17 mouse cellular contexts compared by ENCODE assay signal in genomic region chr7:111680108-111680507, GRCm38 (mm10).
DNase-seq lines count a peak whose midpoint lies in the region; ATAC-seq and TF ChIP-seq lines count a peak whose summit lies in the region.
"Had no signal": no experiment of that assay in that cellular context is flagged by ENCODE, and none has a peak within 500 bp of the region (broad histone marks: within the 10 kb centered on the region; RNA-seq: fewer than 3 reads in every experiment).

No protein-coding gene starts in this region.

- H3K4me1 ChIP-seq in heart, adult 2 months (ENCODE audit: control insufficient read depth, insufficient read depth, low read length) = peaks cover 10% of the 10 kb centered on the region
- peaks cover 26% of the 10 kb centered on the region for H3K4me1 ChIP-seq in heart, embryonic 10.5 days
- H3K4me1 ChIP-seq in lung, embryonic 14.5 days (ENCODE audit: insufficient read depth) = no peaks in the 10 kb centered on the region; the same call in 1 of the 2 replicates
- no peaks in the 10 kb centered on the region for H3K4me1 ChIP-seq in E14TG2a.4 (replicated peaks; ENCODE audit: low read depth, low read length)
- no peaks in the 10 kb centered on the region for H3K4me1 ChIP-seq in cortical plate, adult 2 months (ENCODE audit: control insufficient read depth, insufficient read depth, low read length)
- H3K4me1 ChIP-seq: neural tube, embryonic 12.5 days; stomach, embryonic 15.5 days had no signal

- no peak overlapping the region for H3K27ac ChIP-seq in heart, adult 2 months
- H3K27ac ChIP-seq in heart, embryonic 10.5 days = no peak overlapping the region
- no peak overlapping the region for H3K27ac ChIP-seq in lung, embryonic 14.5 days (ENCODE audit: low read depth)
- H3K27ac ChIP-seq in cortical plate, adult 2 months (ENCODE audit: insufficient read depth, low read length) = no peak overlapping the region
- H3K27ac ChIP-seq: hindbrain, embryonic 15.5 days; limb, embryonic 15.5 days; neural tube, embryonic 12.5 days; stomach, embryonic 15.5 days had no signal

- no peaks in the 10 kb centered on the region for H3K36me3 ChIP-seq in heart, adult 2 months (ENCODE audit: control insufficient read depth, insufficient read depth, low read length)
- no peaks in the 10 kb centered on the region for H3K36me3 ChIP-seq in heart, embryonic 10.5 days
- H3K36me3 ChIP-seq in lung, embryonic 14.5 days (ENCODE audit: insufficient read depth) = no peaks in the 10 kb centered on the region
- no peaks in the 10 kb centered on the region for H3K36me3 ChIP-seq in E14TG2a.4 (ENCODE audit: insufficient read depth, low read length)
- H3K36me3 ChIP-seq: hindbrain, embryonic 15.5 days; limb, embryonic 15.5 days; neural tube, embryonic 12.5 days; stomach, embryonic 15.5 days had no signal

- TF ChIP-seq POLR2A in heart, adult 2 months (IDR thresholded peaks at IDR 0.05; ENCODE audit: insufficient read depth, low read depth, low read length) = no peak
- TF ChIP-seq POLR2A in cortical plate, adult 2 months (IDR thresholded peaks at IDR 0.05; ENCODE audit: extremely low read depth, insufficient read depth, low read length) = no peak

- TF ChIP-seq CTCF in heart, adult 2 months (IDR thresholded peaks at IDR 0.05) = peak; percentile 53
- TF ChIP-seq CTCF in lung, embryonic 14.5 days (IDR thresholded peaks at IDR 0.05; ENCODE audit: low read depth) = peak; percentile 31; the same call in 1 of the 2 replicates
- peak; percentile 47 for TF ChIP-seq CTCF in E14TG2a.4 (conservative IDR thresholded peaks at IDR 0.05; ENCODE audit: low read length)
- 0 out of 2 replicates have a peak, but pooled peaks have one; percentile 6 for TF ChIP-seq CTCF in cortical plate, adult 2 months (IDR thresholded peaks at IDR 0.05; ENCODE audit: extremely low read depth, insufficient read depth, low read length)

- H3K9me3 ChIP-seq in heart, embryonic 10.5 days = no peaks in the 10 kb centered on the region
- H3K9me3 ChIP-seq in lung, embryonic 14.5 days (ENCODE audit: low read depth, low read length) = no peaks in the 10 kb centered on the region
- no peaks in the 10 kb centered on the region for H3K9me3 ChIP-seq in E14TG2a.4 (ENCODE audit: low read length)
- H3K9me3 ChIP-seq: hindbrain, embryonic 15.5 days; limb, embryonic 15.5 days; neural tube, embryonic 12.5 days; stomach, embryonic 15.5 days had no signal

- TF ChIP-seq EP300 in heart, adult 2 months (IDR thresholded peaks at IDR 0.05; ENCODE audit: insufficient read depth, low read depth, low read length) = no peak

- no peaks in the 10 kb centered on the region for H3K27me3 ChIP-seq in heart, adult 2 months (ENCODE audit: control insufficient read depth, insufficient read depth, low read length)
- H3K27me3 ChIP-seq in heart, embryonic 10.5 days (ENCODE audit: insufficient read depth, poor library complexity, severe bottlenecking) = no peaks in the 10 kb centered on the region
- H3K27me3 ChIP-seq in lung, embryonic 14.5 days (ENCODE audit: insufficient read depth, low read length) = no peaks in the 10 kb centered on the region
- no peaks in the 10 kb centered on the region for H3K27me3 ChIP-seq in E14TG2a.4 (ENCODE audit: insufficient read depth, low read length)
- H3K27me3 ChIP-seq: hindbrain, embryonic 15.5 days; limb, embryonic 15.5 days; neural tube, embryonic 12.5 days; stomach, embryonic 15.5 days had no signal

- no peak for ATAC-seq in lung, embryonic 14.5 days (ENCODE audit: insufficient read depth)

- H3K4me3 ChIP-seq in heart, adult 2 months = no peak overlapping the region
- no peak overlapping the region for H3K4me3 ChIP-seq in heart, embryonic 10.5 days
- H3K4me3 ChIP-seq in lung, embryonic 14.5 days (ENCODE audit: low read depth, low read length) = no peak overlapping the region
- no peak overlapping the region for H3K4me3 ChIP-seq in E14TG2a.4 (replicated peaks; ENCODE audit: low read length)
- H3K4me3 ChIP-seq in cortical plate, adult 2 months (ENCODE audit: insufficient read depth, low read length) = no peak overlapping the region
- H3K4me3 ChIP-seq: hindbrain, embryonic 15.5 days; limb, embryonic 15.5 days; neural tube, embryonic 12.5 days; stomach, embryonic 15.5 days had no signal

- H3K79me2 ChIP-seq in heart, adult 2 months (replicated peaks; ENCODE audit: control insufficient read depth, insufficient read depth, low read length) = peaks cover 1% of the 10 kb centered on the region; the same call in 1 of the 2 replicates

- 97% methylated on average over 3 of the region's 3 CpGs for WGBS in heart, adult 2 months
- WGBS in heart, embryonic 10.5 days = 88% methylated on average over 3 of the region's 3 CpGs
- 89% methylated on average over 3 of the region's 3 CpGs for WGBS in lung, embryonic 14.5 days

- DNase-seq in heart, adult 2 months = no peak
- no peak for DNase-seq in heart, embryonic 10.5 days (ENCODE audit: low spot score)
- DNase-seq in lung, embryonic 14.5 days = no peak
- no peak for DNase-seq in lung, adult 18-20 months
- no peak for DNase-seq in ovary, adult 18-20 months (ENCODE audit: low spot score)
- DNase-seq: adrenal gland, adult 8-10 months; cerebellum, adult 8-10 months; gastrocnemius, postnatal 10 days; kidney, adult 2 months; kidney, postnatal 25 days; thymus, postnatal 14 days had no signal

- intact Hi-C loops in heart, adult 2 months (cut with DNase I) = no loop called here

- no peak overlapping the region for H3K9ac ChIP-seq in heart, adult 2 months (ENCODE audit: low read depth, low read length)
- H3K9ac ChIP-seq in lung, embryonic 14.5 days = no peak overlapping the region
- H3K9ac ChIP-seq: hindbrain, embryonic 15.5 days; limb, embryonic 15.5 days; neural tube, embryonic 12.5 days; stomach, embryonic 15.5 days had no signal

- H3K4me2 ChIP-seq in lung, embryonic 14.5 days = no peak overlapping the region
- H3K4me2 ChIP-seq: hindbrain, embryonic 15.5 days; limb, embryonic 15.5 days; neural tube, embryonic 12.5 days; stomach, embryonic 15.5 days had no signal
